Mouse (Mus musculus) kidney, embryonic 14.5 days (tissue): Measurements from ENCODE around the gene Naglu. TPM values are rescaled to one million over a fixed set of nuclear protein-coding genes. Genes with fewer than 3 reads are reported as not detected.

Source experiments
- ATAC-seq: fragments of 200-750 bp; cut with Nextera tagmentation; 2 replicates; pipeline ENCODE4 v1.8.0; 2017; ENCODE audit warnings: moderate number of reproducible peaks, mild to moderate bottlenecking, moderate TSS enrichment, moderate library complexity; ENCODE audit not compliant: low FRiP score, low TSS enrichment
- H3K27ac ChIP-seq: fragments of 300-500 bp; sonication (generic); 2 replicates; pipeline ENCODE4 v1.5.1; 2014; ENCODE audit warnings: low read depth, mild to moderate bottlenecking, low read length, moderate library complexity, mixed read lengths
- H3K27me3 ChIP-seq: fragments of 300-500 bp; sonication (generic); 2 replicates; pipeline ENCODE4 v1.6.1; 2014; ENCODE audit warnings: mild to moderate bottlenecking, low read length; ENCODE audit not compliant: control insufficient read depth, insufficient read depth
- H3K36me3 ChIP-seq: fragments of 300-500 bp; sonication (generic); 2 replicates; pipeline ENCODE4 v1.6.1; 2014; ENCODE audit warnings: low read length, mixed read lengths; ENCODE audit not compliant: control insufficient read depth, insufficient read depth
- H3K4me1 ChIP-seq: fragments of 300-500 bp; sonication (generic); 2 replicates; pipeline ENCODE4 v1.6.1; 2014; ENCODE audit warnings: low read length, mixed read lengths; ENCODE audit not compliant: control insufficient read depth, insufficient read depth
- H3K4me2 ChIP-seq: fragments of 300-500 bp; sonication (generic); replicated peaks from 2 replicates; pipeline ENCODE4 v1.6.1; 2014; ENCODE audit warnings: low read depth, mild to moderate bottlenecking, low read length
- H3K4me3 ChIP-seq: fragments of 300-500 bp; sonication (generic); 2 replicates; pipeline ENCODE4 v1.5.1; 2014; ENCODE audit warnings: mild to moderate bottlenecking, low read length
- H3K9ac ChIP-seq: fragments of 300-500 bp; sonication (generic); 2 replicates; pipeline ENCODE4 v1.6.1; 2014; ENCODE audit warnings: low read depth, mild to moderate bottlenecking, low read length, moderate library complexity
- H3K9me3 ChIP-seq: fragments of 300-500 bp; sonication (generic); 2 replicates; pipeline ENCODE4 v1.6.1; 2016; ENCODE audit warnings: low read length; ENCODE audit not compliant: control insufficient read depth
- WGBS: fragments of 180-500 bp; shearing (Covaris S2); extraction: QIAGEN DNeasy Blood & Tissue Kit; methylation state at CpG from one replicate; pipeline ENCODE4 v1.1.7; 2014; 5-methylcytosine and 5-hydroxymethylcytosine counted together
- polyA plus RNA-seq: library from polyadenylated mRNA; unstranded; fragments of >200 nt; fragmentation: Nextera tagmentation; extraction: Ambion mirVana; gene quantifications from 2 replicates; pipeline ENCODE4 v1.2.1, GENCODE M21; 2014

The Naglu gene
- polyA plus RNA-seq, 1 experiment from 2014 or later = 11.5 TPM

- H3K4me1 ChIP-seq = peaks cover 25% of the 10 kb centered on the region
- WGBS = 90% methylated on average over 5 of the region's 5 CpGs
- ATAC-seq = no peak
- H3K36me3 ChIP-seq = peaks cover 8% of the 10 kb centered on the region; the same call in 1 of the 2 replicates
- no peak overlapping the region for H3K4me3 ChIP-seq
- H3K9me3 ChIP-seq = no peaks in the 10 kb centered on the region
- H3K27me3 ChIP-seq = no peaks in the 10 kb centered on the region
- H3K27ac ChIP-seq = peak overlapping the region; percentile 24; the same call in 1 of the 2 replicates
- no peak overlapping the region for H3K4me2 ChIP-seq
- H3K9ac ChIP-seq = no peak overlapping the region
Observed at GRCm38 (mm10) chr11:101061049-101061448, 8.8 kb upstream of the Naglu start.

GRCm38 (mm10) chr11:101062165-101062884 lies 7.5 kb upstream of the Naglu start:
- Histone ChIP-seq H3K9me3 (no peaks in the 10 kb centered on the region), H3K4me1 (peaks cover 25% of the 10 kb centered on the region), H3K4me2 (no peak overlapping the region), H3K27ac (peak overlapping the region; percentile 87; the same call in 1 of the 2 replicates), H3K4me3 (no peak overlapping the region), H3K36me3 (peaks cover 7% of the 10 kb centered on the region; the same call in 1 of the 2 replicates), H3K9ac (no peak overlapping the region), H3K27me3 (no peaks in the 10 kb centered on the region)
- WGBS = 81% methylated on average over 12 of the region's 12 CpGs
- ATAC-seq = no peak

GRCm38 (mm10) chr11:101062971-101063675 lies 6.7 kb upstream of the Naglu start:
- H3K4me2 ChIP-seq = no peak overlapping the region
- peaks cover 4% of the 10 kb centered on the region; the same call in 1 of the 2 replicates for H3K36me3 ChIP-seq
- WGBS = 57% methylated on average over 14 of the region's 14 CpGs
- H3K4me3 ChIP-seq = no peak overlapping the region
- no peak for ATAC-seq
- H3K9ac ChIP-seq = peak overlapping the region; percentile 13; the same call in 1 of the 2 replicates
- no peaks in the 10 kb centered on the region for H3K27me3 ChIP-seq
- H3K9me3 ChIP-seq = no peaks in the 10 kb centered on the region
- peaks cover 25% of the 10 kb centered on the region for H3K4me1 ChIP-seq
- peak overlapping the region; percentile 87 for H3K27ac ChIP-seq

- Histone ChIP-seq H3K36me3 (peaks cover 4% of the 10 kb centered on the region; the same call in 1 of the 2 replicates), H3K27me3 (no peaks in the 10 kb centered on the region), H3K4me3 (no peak overlapping the region), H3K27ac (peak overlapping the region; percentile 87), H3K4me1 (peaks cover 25% of the 10 kb centered on the region), H3K9me3 (no peaks in the 10 kb centered on the region), H3K9ac (peak overlapping the region; percentile 0; the same call in 1 of the 2 replicates), H3K4me2 (no peak overlapping the region)
- ATAC-seq = no peak; the same call in 1 of the 2 replicates
- WGBS = 22% methylated on average over 12 of the region's 12 CpGs
Observed at GRCm38 (mm10) chr11:101063676-101064327, 6.0 kb upstream of the Naglu start.

GRCm38 (mm10) chr11:101064462-101064861 lies 5.3 kb upstream of the Naglu start:
- H3K4me2 ChIP-seq = no peak overlapping the region
- no peak overlapping the region for H3K9ac ChIP-seq
- 82% methylated on average over 4 of the region's 4 CpGs for WGBS
- no peaks in the 10 kb centered on the region for H3K9me3 ChIP-seq
- no peak overlapping the region for H3K4me3 ChIP-seq
- peaks cover 4% of the 10 kb centered on the region; the same call in 1 of the 2 replicates for H3K36me3 ChIP-seq
- ATAC-seq = no peak
- H3K27ac ChIP-seq = 0 out of 2 replicates have a peak overlapping the region, but pooled peaks have one; percentile 87
- H3K27me3 ChIP-seq = no peaks in the 10 kb centered on the region
- peaks cover 27% of the 10 kb centered on the region for H3K4me1 ChIP-seq

GRCm38 (mm10) chr11:101065002-101065401 lies 4.8 kb upstream of the Naglu start:
- Histone ChIP-seq H3K9me3 (no peaks in the 10 kb centered on the region), H3K9ac (no peak overlapping the region), H3K27me3 (no peaks in the 10 kb centered on the region), H3K4me2 (no peak overlapping the region), H3K27ac (no peak overlapping the region), H3K4me1 (peaks cover 25% of the 10 kb centered on the region), H3K36me3 (peaks cover 4% of the 10 kb centered on the region; the same call in 1 of the 2 replicates), H3K4me3 (no peak overlapping the region)
- no peak for ATAC-seq
- 93% methylated on average over 9 of the region's 9 CpGs for WGBS

- H3K27ac ChIP-seq = no peak overlapping the region
- H3K9ac ChIP-seq = peak overlapping the region; percentile 32; the same call in 1 of the 2 replicates
Observed at GRCm38 (mm10) chr11:101066549-101067412, 3.0 kb upstream of the Naglu start.

GRCm38 (mm10) chr11:101070189-101070527 lies 346 bp downstream of the Naglu start:
- H3K27ac ChIP-seq = no peak overlapping the region
- 0 out of 2 replicates have a peak, but pooled peaks cover 7% of the 10 kb centered on the region for H3K27me3 ChIP-seq
- peak overlapping the region; percentile 74 for H3K9ac ChIP-seq
- WGBS = under 1% methylated on average over 17 of the region's 36 CpGs
- peak; percentile 25; the same call in 1 of the 2 replicates for ATAC-seq
- peak overlapping the region; percentile 92 for H3K4me2 ChIP-seq
- H3K36me3 ChIP-seq = no peaks in the 10 kb centered on the region
- H3K4me1 ChIP-seq = 0 out of 2 replicates have a peak, but pooled peaks cover 4% of the 10 kb centered on the region
- H3K9me3 ChIP-seq = no peaks in the 10 kb centered on the region
- H3K4me3 ChIP-seq = peak overlapping the region; percentile 80

More at GRCm38 (mm10) chr11:101066549-101067412, 3.0 kb upstream of the Naglu start:
- 28% methylated on average over 18 of the region's 18 CpGs for WGBS
- H3K4me3 ChIP-seq = peak overlapping the region; percentile 27
- peak overlapping the region; percentile 49 for H3K4me2 ChIP-seq
- ATAC-seq = peak; percentile 30; the same call in 1 of the 2 replicates
- H3K27me3 ChIP-seq = 0 out of 2 replicates have a peak, but pooled peaks cover 3% of the 10 kb centered on the region
- peaks cover 20% of the 10 kb centered on the region for H3K4me1 ChIP-seq
- H3K36me3 ChIP-seq = peaks cover 4% of the 10 kb centered on the region; the same call in 1 of the 2 replicates
- no peaks in the 10 kb centered on the region for H3K9me3 ChIP-seq
